Mouse (Mus musculus): ENCODE data around the gene Alkbh7.

The Alkbh7 gene

DNA sequence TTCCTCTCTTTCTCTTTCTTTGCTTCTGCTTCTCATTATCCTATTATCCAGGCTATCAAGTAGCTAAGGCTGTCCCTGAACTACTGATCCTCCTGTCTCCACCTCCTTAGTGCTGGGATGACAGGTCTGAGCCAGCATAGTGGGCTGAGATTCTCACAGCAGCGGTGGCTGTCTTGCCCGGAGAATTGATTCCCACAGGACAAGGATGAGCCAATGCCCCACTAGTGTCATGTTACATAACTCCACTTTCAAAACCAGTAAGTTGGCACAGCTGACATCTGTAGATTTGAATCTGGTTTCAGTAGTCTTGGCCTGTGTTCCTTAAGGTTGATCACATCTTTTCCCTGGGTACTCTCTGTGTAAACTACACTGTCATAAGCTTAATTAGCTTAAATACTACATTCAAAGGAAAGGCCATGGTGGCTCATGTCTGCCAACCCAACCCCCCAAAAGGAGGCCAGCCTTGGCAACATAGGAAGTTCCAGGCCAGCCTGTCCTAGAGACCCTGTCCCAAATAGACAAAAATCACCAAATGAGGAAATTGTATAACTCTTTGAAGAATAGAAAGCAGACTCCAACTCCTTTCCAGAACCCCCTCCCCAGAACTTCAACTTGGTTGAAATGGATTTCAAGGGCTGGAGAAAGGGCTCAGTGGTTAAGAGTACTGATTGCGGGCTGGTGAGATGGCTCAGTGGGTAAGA is 10.9 kb upstream of the Alkbh7 start:
- DNase-seq (ENCODE audit: low spot score), result peak; percentile 78

DNA sequence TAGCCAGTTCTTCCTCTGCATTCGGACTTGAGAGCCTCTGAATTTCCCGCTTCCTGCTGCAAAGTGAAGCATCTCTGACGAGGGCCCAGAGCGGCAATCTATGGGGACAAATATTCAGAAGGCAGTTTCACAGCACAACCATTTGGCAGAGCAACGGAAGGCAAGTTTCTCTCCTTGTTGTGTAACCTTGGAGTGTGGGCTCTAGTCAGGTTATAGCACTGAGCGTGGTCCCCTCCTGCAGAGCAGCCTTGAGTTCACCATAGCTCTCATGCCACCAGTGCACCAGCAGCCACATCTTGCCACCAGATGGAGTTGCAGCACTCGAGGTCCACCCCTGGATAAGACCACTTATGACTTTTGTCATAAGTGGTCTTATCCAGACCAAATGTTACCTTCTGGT is 8.7 kb upstream of the Alkbh7 start:
- no peak for DNase-seq (ENCODE audit: low spot score)

DNA sequence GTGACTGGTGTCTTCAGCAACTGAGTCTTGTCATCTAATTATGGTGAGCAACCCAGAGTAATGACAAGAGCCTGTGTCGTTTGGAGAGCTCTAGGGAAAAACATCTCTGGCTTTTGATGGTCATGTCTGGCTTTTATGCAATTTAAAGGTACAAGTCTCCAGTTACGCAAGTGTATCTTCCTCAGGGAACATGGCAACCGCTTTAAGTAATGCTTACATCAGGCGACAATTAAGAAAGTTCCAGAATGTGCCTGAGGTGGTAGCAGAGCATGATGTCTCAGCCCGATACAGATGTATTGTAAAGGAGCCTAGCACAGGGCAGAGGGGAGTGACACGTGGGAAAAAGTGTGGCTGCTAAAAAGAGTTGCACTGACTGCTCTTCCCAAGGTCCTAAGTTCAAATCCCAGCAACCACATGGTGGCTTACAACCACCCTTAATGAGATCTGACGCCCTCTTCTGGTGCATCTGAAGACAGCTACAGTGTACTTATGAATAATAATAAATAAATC is 8.2 kb upstream of the Alkbh7 start:
- DNase-seq (ENCODE audit: low spot score), result no peak

DNA sequence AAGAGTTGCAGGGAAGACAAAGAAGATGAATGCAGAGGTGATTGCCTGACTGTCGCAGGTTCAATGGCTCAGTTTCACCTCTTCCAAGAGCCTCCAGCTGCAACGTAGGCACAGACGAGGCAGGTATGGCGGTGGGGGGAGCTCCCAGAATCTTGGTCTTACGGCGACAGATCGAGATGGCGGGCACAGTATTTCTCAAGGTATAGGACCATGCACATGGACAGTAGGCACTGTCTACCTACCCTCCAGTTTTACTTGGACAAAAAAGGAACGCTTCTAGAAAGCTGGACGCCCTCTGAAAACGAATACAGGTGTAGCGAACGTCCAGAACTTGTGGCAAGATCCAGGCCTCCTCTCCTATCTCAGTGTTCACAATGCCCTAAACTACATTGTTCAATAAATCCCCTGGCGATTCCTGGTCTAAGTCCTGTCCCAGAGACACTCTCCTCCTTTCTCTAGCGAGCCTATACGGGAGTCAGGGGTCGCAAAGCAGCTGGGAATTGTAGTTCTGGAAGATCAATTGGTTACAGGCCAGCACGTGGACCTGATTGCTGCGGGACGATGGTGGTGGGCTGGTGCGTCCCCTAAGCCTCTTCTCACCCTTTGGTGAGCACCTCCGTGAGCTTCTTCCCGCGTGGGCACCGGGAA is 7.5 kb upstream of the Alkbh7 start:
- no peak for DNase-seq (ENCODE audit: low spot score)

DNA sequence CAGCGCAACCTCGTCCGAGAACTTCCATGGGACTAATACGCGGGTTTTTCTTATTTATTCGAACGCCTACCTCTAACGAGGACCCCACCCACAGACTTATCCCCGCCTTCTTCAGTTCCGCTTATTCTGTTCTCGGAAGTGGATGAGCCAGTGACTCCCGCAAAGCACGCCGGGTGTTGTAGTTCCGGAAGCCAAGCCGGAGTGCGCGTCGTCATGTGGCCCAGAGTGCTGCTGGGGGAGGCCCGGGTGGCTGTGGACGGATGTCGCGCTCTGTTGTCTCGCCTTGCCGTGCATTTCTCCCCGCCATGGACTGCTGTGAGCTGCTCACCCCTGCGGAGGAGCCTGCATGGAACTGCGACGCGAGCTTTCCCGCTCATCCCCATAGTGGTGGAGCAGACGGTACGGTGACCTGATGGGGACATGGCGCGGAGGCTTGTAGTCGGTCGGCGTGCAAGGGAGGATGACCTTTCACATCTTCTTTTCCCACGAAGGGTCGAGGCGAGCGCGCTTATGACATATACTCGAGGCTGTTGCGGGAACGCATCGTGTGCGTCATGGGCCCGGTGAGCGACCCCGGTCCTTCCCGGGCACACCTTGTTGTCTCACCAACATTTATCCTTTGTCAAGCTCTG is 6.9 kb upstream of the Alkbh7 start, which contains the start of gene Clpp:
Gene Clpp, plus strand, starts transcription at position 191 of the 632 bp plus-strand sequence.
- peak; percentile 98 for DNase-seq (ENCODE audit: low spot score)

DNA sequence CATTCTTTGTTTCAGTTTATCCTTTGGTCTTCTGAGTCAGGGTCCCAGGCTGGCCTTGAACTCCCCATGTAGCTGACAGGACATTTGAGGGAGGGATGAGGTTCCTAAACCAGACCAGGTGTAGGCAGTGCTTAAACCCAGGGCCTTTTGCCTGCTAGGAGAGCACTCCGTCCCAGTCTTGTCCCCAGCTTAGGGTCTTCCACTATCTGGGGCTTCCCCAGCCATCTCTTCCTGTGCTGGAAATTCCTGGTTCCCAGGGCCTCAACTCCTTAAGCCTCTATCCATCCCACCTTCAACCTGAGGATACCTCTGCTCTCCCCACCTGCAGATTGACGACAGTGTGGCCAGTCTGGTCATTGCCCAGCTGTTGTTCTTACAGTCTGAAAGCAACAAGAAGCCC is 6.2 kb upstream of the Alkbh7 start:
- DNase-seq (ENCODE audit: low spot score), result no peak

DNA sequence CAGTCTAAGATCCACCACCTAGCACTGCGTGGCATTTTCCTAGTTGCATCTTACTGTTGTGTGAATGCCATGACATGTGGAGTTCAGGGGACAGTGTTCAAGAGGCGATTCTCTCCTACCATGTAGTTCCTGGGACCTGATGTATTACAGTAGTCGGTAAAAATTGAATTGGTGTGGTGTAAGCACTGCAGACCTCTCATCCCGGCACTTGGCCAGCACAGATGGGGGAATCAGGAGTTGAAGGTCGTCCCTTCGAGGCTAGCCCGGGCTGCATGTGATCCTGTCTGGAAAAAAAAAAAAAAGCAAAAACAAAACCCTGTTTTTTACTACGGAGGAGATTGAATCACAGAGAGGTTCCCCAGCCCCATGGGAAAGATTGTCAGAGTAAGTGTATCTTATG is 2.1 kb upstream of the Alkbh7 start:
- no peak for DNase-seq (ENCODE audit: low spot score)

DNA sequence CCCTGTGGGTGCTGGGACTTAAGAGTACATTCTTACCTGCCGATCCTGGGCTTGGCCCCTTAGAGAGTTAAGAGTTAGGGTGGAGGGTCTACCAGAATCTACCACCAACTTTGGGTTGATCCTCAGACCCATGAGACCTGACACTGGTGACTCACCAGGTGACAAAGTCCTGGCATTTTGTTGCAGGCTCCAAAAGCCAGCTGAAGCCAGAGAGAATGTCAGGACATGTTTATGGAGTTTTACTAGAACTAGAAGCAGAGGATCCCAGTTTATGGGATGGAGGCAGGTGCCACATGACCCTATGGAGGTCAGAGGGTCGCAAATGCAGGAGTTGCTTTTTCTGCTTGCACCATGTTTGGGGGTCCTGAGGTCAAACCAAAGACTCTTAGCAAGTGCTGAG is 633 bp upstream of the Alkbh7 start:
- DNase-seq (ENCODE audit: low spot score), result no peak

DNA sequence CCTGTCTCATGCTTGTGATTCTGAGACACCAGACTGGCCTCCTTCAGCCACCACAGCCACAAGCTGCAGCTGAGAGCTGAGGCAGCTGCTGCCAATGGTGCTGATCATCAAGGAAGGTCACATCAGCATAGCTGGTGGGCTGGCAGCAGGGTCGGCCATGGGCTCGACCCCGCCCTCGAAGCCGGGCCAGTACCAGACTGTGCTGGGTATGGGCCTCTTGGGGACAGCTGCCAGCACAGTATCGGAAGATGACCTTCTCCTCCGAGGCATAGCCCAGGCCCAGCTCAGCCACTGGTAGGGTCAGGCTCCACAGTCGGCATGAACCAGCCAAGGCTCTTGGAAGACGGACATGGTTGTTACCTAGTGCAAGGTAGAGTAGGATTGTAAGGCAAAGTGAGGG is 2.3 kb downstream of the Alkbh7 start:
- DNase-seq (ENCODE audit: low spot score), result no peak

DNA sequence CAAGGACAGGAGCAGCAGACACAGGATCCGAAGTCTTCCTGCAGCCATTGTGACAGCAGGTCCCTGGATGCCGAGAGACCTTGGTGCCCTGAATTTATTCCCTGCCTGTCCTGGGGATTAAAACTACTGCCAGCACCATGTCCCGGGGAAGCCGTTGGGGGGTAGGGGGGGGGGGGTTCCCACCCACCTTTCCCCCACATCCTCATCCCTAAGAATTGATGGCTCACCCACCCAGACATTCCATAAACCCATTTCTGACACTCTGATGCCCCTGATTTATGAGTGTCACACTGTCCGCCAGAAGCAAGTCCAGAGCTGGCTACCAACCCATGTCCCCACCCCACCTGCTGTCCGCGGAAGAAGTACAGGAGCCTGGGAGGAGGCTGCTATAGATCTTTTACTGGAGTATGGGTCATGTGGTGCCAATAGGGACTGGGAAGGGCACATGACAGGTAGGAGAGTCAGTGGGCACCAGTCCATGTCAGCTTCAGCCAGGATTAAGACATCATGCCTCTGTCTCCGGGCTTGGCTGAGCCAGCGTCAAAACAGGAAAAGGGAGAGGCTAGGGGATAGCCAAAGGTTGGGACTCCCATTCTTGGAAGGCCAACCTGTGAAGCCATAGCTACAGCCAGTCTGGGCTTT is 3.0 kb downstream of the Alkbh7 start, which contains the start of gene Pspn:
Gene Pspn, minus strand, starts transcription at position 51 of the 642 bp plus-strand sequence.
- DNase-seq (ENCODE audit: low spot score), result no peak

DNA sequence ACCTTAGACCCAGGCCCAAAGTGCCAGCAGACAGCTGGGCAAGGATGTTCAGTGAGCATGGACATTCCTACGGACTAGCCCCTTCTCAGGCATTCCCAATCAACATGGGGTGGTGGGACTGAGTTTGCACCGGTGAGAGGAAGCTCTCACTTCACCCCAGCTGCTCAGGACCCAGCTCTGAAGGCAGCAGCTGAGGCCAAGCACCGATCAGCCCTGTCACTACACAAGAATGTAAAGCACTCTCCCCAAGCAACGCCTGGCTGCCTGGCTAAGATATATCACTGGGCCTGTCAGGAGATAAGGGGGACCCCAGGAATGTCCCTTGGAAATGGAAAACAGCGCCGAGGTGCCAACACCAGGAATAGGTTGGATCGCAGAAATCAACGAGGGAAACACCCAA is 4.1 kb downstream of the Alkbh7 start:
- DNase-seq (ENCODE audit: low spot score), result no peak

DNA sequence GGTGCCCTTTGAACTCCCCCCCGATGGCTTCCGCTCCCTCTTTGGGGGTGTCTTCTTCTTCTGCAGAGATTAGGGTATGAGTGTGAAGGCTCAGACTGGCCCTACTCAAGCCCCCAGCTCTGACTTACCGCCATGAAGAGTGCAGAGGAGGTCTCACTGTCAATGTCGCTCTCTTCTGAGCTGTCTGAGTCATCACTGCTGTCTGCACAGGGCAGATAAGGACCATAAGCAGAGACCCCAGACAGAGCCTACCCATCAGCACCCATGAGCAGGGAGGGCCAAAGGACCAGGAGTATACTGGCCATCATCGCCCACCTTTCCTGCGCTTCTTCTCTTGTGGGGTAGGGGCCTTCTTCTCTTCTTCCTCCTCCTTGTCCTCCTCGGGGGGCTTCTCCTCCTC is 6.9 kb downstream of the Alkbh7 start:
- DNase-seq (ENCODE audit: low spot score), result no peak

DNA sequence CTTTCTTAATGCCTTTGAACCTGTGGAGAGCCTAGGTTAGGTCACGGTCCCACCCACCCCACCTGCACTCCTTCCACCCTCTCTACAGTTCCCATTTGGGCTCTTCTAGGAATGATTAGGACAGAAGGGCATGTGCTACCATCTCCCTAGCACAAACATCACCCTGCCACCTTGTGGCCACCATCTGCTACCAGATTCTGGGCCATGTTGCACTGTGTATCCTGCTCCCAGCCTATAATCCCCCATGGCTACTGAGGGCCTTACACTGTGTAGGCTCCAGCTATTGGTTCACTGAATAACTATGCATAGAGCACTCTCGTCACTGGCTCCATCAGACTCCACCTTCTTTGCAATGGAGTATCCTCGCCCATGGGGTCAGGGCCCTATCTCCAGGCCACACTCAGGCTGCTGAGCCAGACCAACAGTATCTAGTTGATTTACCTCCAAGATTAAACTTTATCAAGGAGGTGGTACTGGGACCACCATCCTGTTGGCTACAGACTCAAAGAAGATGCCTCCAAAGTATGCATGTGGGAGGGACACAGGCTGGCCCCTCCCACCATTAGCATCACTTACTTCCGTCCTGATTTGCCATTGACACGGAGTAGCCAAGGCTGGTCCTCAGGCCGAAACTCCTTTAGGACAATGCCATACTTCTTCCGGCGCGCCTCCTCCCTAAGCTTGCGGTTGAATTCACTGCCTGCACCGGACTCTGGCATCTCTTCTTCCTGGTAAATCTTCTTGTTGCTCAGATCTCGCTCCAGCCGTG is 10.2 kb downstream of the Alkbh7 start:
- DNase-seq (ENCODE audit: low spot score), result peak; percentile 45

DNA sequence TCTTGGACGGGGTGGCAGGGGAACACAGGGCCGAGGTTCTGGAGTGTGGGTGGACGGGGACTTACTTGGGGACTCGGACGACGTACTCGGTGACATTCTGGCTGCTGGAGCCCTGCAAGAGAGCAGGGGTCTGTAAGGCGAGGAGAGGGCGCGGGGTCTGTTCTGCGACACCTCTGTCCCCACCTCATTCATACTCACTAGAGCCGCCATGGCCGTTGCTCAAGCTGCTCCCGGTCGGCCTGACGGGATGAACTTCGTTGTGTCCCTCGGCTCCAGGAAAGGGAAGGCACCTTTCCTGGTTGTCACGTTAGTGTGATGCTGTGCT is 13.7 kb downstream of the Alkbh7 start:
- no peak for DNase-seq (ENCODE audit: low spot score)

DNA sequence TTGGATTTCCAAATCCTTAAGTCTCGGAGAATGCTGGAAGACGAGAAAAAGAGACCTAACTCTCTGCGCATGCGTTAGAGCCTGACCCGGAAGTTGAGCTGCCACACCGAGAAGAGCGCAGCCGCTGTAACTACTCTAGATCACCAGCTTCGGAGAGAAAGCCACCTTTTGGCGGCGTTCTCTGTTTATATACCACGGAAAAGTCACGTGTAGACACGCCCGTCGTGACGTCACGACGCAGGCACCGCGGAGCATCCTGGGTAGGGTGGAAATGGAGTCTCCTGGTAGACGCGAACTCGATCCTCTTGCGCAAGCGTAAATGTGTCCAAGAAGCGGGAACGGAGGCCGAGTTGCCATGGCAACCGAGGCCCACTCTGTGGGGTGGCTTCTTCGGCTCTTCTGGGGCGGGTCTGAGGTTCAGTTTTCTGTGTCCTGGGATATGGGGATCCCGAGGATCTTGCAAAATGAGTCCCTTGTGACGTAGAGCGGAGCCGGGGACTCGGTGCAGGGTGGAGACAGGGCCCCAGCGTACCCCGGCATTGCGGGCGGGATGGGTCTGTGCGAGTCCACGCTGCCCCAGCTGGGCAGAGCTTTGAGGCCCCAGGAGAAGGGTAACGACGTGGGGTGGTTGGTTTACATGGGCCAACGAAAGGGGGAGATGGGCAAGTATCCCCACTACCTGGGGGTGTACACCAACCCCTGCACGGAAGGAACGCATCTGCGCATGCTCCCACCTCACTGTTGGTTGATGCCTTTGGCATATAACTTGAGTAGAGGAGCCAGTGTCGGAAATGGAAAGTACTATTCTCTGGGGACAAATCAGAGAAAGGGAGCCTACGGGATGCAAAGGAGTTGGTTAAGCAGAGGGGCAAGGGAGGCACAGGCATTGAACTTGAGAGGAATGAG is 14.3 kb downstream of the Alkbh7 start, which contains the start of the genes Gtf2f1 and Gm17949:
Gene Gtf2f1, minus strand, starts transcription at position 53 of the 906 bp plus-strand sequence.
Gene Gm17949, plus strand, starts transcription at position 234 of the 906 bp plus-strand sequence.
- DNase-seq (ENCODE audit: low spot score), result peak; percentile 100

DNA sequence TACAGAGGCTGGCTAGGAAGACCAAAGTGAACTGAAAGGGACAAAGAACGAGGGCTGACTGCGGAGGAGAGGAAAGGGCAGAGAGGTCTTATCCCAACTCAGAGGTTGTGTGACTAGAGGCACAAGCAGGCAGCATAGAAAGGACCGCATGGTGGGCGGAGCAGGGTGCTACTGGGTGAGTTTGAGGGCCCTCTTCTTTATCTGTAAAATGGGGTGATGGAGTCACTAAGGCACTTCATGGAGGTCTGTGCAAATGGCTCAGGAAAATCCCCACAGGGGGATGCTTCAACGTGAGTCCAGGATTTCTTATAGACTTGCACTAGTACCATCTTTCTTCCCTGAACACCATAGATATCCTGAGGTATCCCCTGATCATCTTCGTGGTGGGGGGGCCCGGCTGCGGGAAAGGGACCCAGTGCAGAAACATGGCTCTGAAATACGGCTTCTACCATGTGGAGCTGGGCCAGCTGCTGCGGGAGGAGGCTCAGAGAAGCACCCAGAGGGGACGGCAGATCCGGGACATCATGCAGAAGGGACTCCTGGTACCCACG is 15.2 kb downstream of the Alkbh7 start:
- no peak for DNase-seq (ENCODE audit: low spot score)

DNA sequence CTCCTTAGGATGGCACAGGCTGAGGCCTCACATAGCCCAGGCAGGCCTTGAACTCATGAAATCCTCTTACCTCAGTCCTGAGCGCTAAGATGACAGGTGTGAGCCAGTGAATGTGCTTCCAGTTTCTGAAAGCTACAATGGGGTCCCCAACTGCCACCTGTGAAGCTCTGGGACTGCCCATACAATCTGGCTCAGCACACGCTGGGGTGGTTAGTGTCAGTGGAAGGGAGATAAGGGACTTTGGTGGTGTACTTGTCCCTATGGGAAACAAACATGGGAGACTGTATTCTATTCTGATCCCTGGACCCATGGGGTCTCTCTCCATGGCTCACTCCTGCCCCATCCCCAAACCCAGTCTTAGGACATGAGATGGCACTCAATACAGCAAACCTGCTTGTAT is 22.6 kb downstream of the Alkbh7 start:
- DNase-seq (ENCODE audit: low spot score), result no peak

DNA sequence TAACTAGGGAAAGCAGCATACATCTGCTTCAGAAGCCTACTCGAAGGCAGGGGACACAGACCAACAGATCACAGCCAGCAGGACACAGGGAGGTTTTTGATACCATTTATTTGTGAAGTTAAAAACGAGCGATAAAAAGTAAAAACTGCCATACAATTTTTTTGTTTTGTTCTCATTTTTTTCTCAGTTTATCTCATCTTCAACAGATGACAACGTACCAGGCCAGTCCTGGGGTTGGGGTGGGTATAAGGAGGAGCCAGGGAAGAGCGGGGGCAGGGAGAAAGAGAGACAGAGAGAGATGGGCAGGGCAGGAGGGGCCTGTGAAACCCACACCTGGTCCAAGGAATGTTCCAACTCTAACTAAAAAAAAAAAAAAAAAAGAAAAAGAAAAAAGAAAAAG is 23.8 kb downstream of the Alkbh7 start:
- DNase-seq (ENCODE audit: low spot score), result no peak

DNA sequence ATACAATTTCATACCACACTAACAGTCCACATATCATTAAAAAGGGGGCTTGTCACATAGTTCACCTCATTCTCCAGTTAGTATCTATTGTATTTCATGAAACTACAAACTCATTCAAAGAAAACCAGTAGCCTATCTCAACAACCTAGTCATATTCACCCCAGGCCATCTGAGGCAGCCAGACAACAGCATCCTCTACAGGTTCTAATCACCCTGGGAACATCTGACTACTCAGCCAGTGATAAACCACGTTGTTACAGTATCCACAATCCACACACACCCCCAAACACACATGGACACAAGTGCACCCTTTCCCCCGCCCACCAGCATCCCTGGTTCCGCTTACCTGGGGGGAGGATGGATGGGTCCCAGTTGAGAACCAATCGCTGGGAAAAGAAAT is 30.3 kb downstream of the Alkbh7 start:
- DNase-seq (ENCODE audit: low spot score), result no peak

DNA sequence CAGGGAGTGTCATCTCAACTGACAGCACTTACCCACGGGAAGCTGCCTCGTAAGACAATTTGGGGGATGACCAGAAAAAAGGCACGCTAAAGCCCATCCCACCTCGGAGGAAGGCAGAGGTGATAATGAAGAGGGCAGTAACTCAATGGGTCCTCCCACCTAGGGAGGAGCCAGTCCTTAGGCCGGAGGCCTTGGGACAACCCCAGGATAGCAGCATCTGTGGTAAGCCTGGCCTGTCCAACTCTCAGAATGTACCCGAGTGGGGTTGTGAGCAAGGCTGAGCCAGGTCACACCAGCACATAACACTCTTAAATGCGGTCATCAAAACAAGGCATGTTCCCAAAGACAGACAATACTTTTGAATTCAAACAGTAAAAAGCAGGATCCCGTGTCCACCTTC is 32.6 kb downstream of the Alkbh7 start:
- peak; percentile 62 for DNase-seq (ENCODE audit: low spot score)

All from adipocyte (in vitro differentiated cells).